Mouse (Mus musculus) liver, adult (tissue): ENCODE results near the gene Chmp1a.

ENCODE experiments used
- GATA4 ChIP-seq: IDR thresholded peaks from 2 replicates; pipeline ENCODE4 v1.6.1; 2014; ENCODE audit warnings: mild to moderate bottlenecking, low read length; ENCODE audit not compliant: insufficient replicate concordance

Chmp1a gene

DNA sequence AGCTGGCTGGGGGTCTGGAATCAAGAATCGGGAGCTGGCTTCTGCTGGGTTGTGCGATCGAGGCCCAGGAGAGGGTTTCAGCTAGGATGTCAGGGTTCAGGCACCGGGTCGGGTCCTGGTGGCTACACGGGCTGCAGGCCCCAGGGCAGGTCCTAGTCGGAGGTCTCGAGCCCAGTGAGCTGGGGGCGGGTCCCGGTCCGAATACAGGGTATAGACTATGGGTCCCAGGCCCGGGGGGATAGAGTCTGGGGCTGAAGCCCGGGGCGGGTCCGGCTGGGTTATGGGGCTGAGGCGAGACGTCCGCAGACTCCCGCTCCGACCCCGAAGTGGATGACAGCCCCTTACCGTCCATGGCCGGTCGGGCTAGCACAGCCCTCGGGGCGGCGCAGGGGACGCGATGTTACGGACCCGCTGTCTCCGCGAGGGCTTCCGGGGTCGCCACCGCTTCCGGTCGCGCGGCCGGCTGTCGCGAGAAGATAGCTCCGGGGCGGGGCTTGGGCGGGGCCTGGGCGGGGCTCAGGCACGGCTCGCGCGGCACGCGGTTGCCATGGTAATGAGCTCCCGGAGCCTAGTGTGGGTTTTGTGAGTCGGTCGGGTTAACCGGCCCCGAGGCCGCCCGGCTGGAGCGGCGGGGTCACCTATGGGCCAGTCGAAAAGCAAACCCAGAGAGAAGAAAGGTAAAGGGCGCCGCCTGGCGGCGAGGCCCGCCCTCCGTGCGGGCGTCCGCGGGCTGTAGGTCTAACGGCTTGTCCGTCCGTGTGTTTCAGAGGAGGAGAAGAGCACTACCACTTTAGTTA lies at the start of gene Chmp1a, which contains the start of gene Spata33:
Chmp1a (minus strand) TSS at position 443 of the 797 bp plus-strand sequence.
Spata33 (plus strand) TSS at position 512 of the 797 bp plus-strand sequence.
- peak; percentile 35; the same call in 1 of the 2 replicates for TF ChIP-seq GATA4

DNA sequence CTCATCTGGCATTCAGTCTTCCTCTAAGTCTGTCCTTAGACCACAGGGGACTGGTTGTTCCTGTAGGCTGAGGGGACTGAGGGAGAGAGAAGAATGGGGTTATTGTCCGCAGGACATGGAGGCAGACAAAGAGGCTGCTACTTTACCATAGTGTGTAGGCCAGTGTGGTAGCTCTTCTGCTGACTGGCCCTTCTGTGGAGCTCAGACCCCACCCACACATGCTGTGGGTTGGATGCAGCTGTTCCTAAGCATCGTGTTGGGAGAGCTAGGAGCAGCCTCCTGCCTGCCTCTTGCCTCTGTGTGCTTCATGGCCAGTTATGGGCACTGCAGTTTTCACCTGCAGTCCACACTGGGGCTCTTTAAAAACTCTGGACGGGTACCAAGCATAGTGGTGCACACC lies 44.6 kb upstream of the Chmp1a start:
- TF ChIP-seq GATA4: no peak

DNA sequence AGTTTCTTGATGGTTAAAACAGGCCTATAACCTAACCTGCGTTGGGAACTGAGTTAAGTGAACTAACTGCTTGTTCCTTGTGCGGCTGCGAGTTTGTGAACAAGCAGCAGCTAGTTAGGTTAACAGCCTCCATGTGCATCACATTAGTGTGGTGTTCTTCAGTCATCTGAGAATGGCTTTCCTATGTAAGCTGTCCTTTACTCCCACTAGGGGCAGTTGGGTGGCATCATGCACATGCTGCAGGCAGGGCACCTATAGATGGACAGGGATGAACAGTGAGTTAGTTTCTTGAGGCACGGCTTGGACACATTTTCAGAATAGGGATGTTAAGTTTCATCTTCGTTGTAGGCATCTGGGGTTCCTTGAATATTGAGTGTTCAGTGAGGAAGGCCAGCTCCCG lies 42.6 kb upstream of the Chmp1a start:
- no peak for TF ChIP-seq GATA4

DNA sequence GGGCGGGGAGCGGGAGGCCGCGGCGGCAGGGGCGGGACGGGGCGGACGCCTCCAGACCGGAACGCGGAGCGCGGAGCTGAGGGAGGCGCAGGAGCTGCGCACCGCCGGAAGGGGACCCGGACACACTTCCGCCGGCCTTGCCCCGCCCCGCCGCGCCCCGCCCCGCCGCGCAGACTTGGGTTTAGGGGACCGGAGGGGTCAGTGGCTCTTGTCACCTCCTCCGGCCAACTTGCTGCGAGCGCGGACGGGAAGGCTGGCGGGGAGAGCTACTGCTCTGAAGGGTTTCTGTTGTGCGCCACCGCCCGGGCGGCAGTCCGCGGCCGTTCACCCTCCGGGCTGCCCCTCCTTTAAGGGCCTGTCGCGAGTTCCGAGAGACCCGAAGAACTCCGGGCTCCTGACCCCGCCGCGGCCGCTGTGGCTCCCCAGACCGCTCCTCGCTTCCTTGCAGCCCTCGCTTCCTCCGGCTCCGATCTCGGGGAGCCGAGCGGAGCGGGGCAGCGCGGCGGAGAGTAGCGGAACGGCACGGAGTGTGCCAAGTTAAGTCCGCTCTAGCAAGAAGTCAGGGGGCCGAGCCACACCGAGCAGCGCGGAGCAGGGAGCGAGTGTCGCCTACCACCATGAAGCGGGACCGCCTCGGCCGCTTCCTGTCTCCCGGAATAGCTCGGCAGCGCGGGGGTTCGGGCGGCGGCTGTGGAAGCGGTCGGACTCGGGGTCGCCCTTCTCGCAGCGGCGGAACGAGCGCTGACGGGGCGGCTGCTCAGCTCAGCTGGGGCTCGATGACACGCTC lies 41.7 kb upstream of the Chmp1a start, which contains the start of the genes Zfp276 and Vps9d1:
Zfp276 (plus strand) TSS at position 97 of the 787 bp plus-strand sequence.
Vps9d1 (minus strand) TSS at position 250 of the 787 bp plus-strand sequence.
- no peak; the same call in 1 of the 2 replicates for TF ChIP-seq GATA4

DNA sequence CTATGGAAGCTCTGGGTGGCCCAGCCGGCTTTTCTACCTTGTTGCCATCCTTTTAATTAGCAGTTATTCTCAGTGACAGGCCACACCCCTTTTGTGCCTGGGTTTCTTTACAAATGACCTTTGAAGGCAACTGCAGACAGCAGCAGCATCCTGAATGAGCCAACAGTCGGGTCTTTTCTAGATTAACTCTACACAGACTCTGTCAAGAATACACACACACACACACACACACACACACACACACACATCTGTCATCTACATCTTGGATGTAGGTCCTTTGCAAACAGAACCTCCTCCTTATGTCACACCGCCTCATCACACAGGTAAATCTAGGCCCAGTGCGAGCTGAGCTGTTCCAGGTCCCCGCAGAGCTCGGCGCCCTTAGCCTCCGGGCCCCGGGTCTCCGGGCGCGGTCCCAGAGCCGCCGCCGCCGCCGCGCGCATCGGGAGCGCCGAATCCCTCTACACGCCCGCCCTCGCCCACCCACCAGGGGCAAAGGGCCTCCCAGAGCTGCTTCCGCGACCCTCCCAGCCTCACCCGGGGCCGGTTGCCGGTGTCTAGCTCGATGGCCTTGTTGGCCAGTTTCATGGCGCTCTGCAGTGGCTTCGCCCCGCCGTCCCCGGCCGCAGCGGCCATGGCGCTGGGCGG lies 41.0 kb upstream of the Chmp1a start:
- no peak for TF ChIP-seq GATA4

DNA sequence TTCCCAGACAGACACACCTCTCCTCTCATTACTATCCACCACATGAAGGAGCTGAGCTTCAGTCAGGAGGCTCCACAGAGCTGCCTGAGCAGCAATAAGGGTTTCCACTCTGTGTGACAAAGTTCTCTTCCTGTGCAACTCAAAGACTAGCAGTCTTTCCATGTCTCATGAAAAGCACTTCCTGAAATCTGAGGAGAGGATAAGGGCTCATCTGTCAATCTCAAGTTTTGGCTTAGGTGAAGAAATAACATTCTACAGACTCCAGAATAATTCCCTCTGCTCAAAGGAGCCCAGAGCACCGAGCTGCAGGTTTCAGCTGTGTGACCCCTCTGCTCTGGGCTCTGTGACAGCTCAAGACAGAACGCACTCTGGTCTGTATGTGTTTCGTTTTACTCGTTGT lies 40.4 kb upstream of the Chmp1a start:
- TF ChIP-seq GATA4: no peak

DNA sequence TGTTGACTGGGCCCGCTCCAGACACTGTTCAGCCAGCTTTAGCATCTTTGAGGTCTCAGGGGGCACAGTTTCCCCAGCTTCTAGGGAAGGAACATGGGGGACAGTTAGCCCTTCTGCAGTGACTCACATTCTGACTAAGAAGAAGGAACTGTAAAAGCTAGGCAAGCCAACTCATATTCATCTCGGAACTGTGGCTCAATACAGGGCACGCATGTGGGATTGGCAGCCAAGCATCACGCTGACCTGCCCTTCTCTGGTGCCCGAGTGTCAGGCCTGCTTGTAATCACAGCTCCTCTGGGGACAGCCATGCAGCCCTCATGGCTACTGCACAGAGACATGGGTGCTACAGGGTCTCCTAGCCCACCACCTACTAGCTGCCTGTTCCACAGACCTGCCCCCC lies 38.4 kb upstream of the Chmp1a start:
- no peak for TF ChIP-seq GATA4

DNA sequence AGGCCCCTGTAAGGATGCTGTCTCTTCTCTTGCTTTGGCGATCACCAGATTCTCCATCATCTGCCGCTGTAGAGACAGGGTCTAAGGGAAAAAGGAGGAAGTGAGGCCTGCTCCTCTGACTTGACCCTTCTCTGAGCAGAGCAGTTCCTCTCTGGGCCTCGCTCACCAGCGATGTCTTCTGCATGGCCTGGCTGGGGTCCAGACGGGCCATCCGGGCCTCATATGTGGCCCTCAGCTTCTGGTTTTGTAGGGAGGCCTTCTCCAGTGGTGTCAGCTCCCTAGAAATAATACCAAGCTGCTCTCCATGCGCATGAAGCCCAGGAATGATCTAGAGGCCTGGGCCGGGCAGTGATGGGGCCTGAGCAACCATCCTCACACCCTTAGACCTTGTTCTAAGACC lies 36.0 kb upstream of the Chmp1a start:
- no peak for TF ChIP-seq GATA4

DNA sequence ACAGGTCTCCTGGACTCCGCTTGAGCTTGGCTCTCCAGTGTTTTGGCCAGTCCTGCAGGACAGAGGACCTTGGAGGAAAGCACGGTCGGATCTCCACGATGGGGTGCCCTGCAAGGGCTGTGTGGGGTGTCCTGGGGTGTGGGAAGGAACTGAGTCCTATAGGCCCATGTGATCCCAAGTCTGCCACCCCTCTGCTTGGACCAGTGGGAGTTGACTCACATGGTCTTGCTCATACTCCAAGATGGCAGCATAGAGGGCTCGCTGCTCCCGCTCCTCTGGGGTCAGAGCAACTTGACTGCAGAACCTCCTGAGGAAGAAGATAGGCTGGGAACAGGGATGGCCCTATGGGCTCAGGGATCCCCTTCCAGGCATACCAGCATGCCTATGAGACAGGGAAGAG lies 35.2 kb upstream of the Chmp1a start:
- no peak for TF ChIP-seq GATA4

DNA sequence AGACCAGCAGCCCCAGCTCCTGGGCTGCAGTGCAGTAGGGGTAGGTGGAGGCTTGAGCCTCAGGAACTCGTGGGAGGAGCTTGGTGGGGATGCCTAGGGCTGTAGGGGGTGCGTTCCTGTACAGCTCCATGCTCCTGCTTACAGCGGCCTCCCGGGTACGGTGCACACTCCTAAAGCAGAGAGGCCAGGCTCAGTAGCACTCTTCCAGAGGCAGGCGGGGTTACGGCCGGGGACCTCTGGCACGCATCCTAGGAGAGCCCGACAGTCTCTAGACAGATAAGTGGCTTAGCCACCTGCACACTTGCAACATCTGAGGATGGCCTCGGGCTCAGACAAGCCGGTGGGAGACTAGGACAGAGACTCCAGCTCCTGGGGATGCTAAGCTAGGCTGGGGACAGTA lies 33.0 kb upstream of the Chmp1a start:
- TF ChIP-seq GATA4: no peak

DNA sequence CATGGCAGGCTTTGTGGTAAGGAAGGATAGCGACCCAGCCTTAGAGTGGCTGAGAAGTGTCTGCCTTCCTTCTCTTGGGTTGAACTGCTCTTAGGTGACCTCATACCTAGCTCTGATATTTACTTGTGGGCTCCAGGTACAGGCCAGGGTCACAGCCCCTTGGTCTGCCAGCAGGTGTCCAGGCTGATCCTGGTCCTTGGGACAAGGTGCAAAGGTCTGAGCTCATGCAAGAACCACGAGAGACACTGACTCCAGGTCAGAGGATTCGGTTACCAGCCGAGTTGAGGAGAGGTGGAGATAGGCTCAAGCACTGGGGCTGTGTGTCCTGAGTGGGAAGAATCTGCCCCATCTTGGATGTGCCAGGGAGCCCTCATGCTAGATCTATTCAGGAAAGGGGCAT lies 31.8 kb upstream of the Chmp1a start:
- TF ChIP-seq GATA4: no peak; the same call in 1 of the 2 replicates

DNA sequence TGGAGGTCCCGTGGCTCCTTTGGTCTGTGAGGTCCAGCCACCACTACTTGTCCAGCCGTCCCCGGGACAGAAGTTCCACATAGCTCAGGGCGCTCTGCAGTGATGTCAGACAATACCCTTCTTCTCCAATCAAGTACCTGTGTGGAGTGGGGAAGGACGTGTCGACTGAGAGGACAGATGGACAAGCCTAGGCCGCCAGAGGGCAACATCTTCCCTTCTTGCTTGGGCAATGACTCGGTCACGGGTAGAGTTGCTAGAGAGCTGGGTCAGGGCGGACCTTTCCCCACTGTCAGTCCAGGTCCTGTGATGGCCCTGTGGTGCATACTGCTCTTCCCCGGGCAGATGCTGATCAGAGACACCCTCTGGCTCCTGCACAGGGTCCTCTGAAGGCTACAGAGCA lies 30.5 kb upstream of the Chmp1a start:
- TF ChIP-seq GATA4: no peak

DNA sequence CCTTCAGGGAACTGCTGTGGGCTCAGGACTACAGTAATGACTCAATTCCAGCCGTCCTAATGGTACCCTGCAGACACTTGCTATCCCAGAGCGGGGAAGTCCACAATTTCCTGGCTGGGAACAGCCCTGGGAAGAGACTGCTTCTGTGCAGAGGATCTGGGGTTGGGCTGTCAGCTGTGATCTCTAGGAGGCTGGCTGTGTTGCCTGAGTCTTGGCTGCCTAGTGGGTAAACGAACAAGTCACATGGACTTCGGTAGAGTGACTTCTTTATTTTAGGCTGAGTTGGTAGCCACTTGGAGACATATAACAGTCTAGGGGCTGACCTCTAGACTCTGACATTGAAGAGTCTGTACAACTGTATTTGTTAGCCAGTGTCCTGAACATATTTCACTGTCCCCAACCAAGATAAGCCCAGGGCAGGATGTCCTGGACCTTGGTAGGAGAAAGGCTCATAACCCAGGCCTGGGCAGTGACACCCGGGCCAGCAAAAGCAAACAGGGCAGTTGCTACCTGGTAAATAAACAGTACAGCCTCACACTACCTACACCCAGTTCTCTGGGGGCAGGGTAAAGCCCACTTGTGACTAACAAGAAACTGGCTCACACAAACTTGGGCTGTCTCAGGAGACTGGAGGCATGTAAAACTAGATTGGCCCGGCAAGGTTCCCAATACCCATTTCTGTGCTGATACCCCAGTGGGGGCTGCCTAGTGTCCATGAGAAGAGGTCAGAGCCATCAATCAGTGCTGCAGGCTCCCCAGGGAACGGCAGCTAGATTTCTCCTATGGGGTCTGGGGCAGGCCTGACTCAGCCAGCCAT lies 29.8 kb upstream of the Chmp1a start:
- peak; percentile 98 for TF ChIP-seq GATA4

DNA sequence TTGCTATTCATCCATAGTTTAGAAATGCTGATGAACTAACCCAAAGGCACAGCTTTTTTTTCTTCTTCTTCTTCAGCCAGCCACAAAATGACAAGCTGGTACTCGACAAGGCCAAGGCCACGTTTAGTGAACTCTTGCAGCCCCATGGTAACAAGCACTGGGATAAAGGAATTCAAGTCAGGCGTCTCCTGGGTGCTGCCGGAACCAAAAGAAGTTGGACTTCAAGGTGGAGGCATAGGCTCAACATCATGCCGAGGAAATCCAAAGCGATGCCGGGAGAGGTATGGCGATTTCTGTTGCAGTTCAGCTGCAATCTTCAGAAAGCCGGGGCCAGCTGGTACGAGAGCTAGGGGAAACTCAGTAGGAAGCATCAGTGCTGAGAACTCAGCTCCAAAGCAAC lies 26.8 kb upstream of the Chmp1a start:
- no peak for TF ChIP-seq GATA4
